Mouse (Mus musculus) ES-Bruce4 (cell line): ENCODE results near the gene Inha.

Experiments used
- CTCF ChIP-seq: IDR thresholded peaks from one replicate; pipeline ENCODE4 v1.8.1; 2011; ENCODE audit warnings: low read depth, low read length
- EP300 ChIP-seq: IDR thresholded peaks from 2 replicates; pipeline ENCODE4 v1.6.1; 2011; ENCODE audit warnings: low read depth, low read length; ENCODE audit not compliant: insufficient read depth
- POLR2A ChIP-seq: IDR thresholded peaks from one replicate; pipeline ENCODE4 v1.8.1; 2011; ENCODE audit warnings: low read length; ENCODE audit not compliant: insufficient read depth

DNA sequence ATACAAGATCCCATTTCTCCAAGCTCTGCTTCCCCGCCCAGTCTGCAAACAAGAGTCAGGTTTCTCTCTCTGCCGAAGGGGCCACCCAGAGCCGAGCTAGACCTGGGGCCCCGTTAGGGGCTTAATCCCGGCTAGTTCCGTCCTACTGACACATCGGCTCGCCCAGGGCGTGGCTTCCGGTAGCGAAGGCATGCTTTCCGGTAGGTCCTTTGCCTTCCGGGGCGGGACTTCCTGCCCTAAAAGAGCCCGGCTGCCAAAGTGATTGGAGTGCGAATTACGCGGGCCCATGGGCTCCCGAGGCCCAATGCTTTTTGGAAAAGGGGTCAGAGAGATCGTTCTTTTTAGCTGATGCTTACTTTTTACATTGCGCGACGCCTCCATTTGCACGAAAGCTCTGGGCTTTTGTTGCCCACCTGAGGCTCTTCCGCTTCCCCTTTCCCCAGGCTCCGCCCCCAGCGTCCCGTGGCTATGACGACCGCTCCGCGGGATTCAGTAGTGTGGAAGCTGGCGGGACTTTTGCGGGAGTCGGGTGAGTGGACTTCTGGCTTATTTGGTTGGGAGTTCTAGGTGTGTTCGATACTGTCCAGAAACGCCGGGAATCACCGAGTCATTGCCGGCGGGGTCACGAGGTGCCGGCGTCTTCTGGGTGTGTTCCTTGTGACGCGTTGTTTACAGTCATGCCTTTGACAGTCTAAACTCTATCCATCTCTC lies 14.6 kb downstream of the Inha start, which contains the start of gene Stk11ip:
- TF ChIP-seq CTCF (no peak), POLR2A (no peak), EP300 (no peak)
